Mouse (Mus musculus): Measurements from ENCODE around the gene Cdh13.

GRCm38 (mm10) chr8:118848021-118848420 lies 564.5 kb downstream of the Cdh13 start:
- TF ChIP-seq POLR2A (IDR thresholded peaks at IDR 0.05; ENCODE audit: borderline replicate concordance, control insufficient read depth, low read depth, low read length) (no peak), CTCF (IDR thresholded peaks at IDR 0.05; ENCODE audit: control insufficient read depth, insufficient read depth, low read length) (no peak)

Data from bone marrow, adult 2 months (tissue).